Mouse (Mus musculus): ENCODE data around the gene Dab1. TPM values are rescaled to one million over a fixed set of nuclear protein-coding genes. Genes with fewer than 3 reads are reported as not detected.

Gene Dab1
- polyA plus RNA-seq, 1 experiment from 2014 or later = 22.8 TPM

DNA sequence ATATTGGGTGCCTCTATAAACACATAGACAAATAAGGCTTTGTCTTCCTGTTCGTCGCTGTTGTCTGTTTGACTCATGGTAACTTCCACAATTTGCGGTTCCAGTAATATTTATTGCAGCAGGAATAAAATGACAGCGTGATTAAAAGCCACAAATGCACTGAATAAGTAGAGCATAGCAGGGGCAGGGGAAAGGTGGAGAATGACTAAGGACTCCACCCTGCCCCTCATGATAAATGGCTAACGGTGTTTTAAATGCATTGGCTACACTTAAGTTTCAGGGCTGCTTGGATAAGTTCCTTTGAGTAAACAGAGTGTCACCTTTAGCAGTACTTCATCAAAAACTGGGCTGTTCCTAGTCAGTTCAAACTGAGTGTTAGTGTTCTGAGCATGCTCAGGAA, 1000.3 kb downstream of the Dab1 start:
- Histone ChIP-seq H3K4me2 (ENCODE audit: low read length) (no peak overlapping the region), H3K27me3 (ENCODE audit: insufficient read depth, low read length) (no peaks in the 10 kb centered on the region), H3K9ac (ENCODE audit: low read depth, low read length) (no peak overlapping the region), H3K9me3 (replicated peaks; ENCODE audit: low read length) (no peaks in the 10 kb centered on the region), H3K27ac (no peak overlapping the region), H3K4me1 (replicated peaks; ENCODE audit: insufficient read depth, low read length) (no peaks in the 10 kb centered on the region), H3K36me3 (ENCODE audit: insufficient read depth, low read length) (no peaks in the 10 kb centered on the region), H3K4me3 (replicated peaks; ENCODE audit: low read depth, low read length) (no peak overlapping the region)
- TF ChIP-seq CTCF (IDR thresholded peaks at IDR 0.05; ENCODE audit: low read depth) = no peak
- WGBS = 18% methylated on average over 5 of the region's 5 CpGs
- ATAC-seq (replicated peaks; ENCODE audit: low FRiP score, low read depth) = no peak
- DNase-seq (ENCODE audit: low spot score) = peak; percentile 55

DNA sequence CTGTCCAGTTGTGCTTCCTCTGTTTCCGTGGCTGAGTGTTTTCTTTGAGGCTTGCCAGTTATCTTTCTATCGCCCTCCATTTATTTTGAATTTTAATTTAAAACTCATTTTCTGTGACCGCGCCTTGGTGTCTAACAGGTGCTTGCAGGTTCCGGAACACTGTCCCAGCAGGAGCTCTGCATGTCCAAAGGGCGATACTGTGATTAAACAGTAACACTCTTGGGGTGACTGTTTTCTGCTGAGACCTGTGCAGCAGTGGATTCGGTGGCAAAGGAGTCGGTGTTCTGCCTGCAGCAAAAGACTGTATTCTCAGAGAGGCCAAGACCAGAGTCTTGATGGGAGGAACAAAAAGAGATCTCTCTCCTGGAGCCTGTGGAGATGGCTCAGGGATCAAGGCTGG, 1006.2 kb downstream of the Dab1 start:
- WGBS = 71% methylated on average over 8 of the region's 8 CpGs
- H3K36me3 ChIP-seq (ENCODE audit: insufficient read depth, low read length) = no peaks in the 10 kb centered on the region
- H3K27me3 ChIP-seq (ENCODE audit: insufficient read depth, low read length) = no peaks in the 10 kb centered on the region
- H3K9me3 ChIP-seq (replicated peaks; ENCODE audit: low read length) = no peaks in the 10 kb centered on the region
- H3K4me1 ChIP-seq (replicated peaks; ENCODE audit: insufficient read depth, low read length) = no peaks in the 10 kb centered on the region
- ATAC-seq (replicated peaks; ENCODE audit: low FRiP score, low read depth) = no peak; the same call in 1 of the 2 replicates
- H3K4me3 ChIP-seq (replicated peaks; ENCODE audit: low read depth, low read length) = no peak overlapping the region
- no peak overlapping the region for H3K27ac ChIP-seq
- DNase-seq (ENCODE audit: low spot score) = no peak
- no peak for TF ChIP-seq CTCF (IDR thresholded peaks at IDR 0.05; ENCODE audit: low read depth)
- H3K9ac ChIP-seq (ENCODE audit: low read depth, low read length) = no peak overlapping the region
- no peak overlapping the region for H3K4me2 ChIP-seq (ENCODE audit: low read length)

DNA sequence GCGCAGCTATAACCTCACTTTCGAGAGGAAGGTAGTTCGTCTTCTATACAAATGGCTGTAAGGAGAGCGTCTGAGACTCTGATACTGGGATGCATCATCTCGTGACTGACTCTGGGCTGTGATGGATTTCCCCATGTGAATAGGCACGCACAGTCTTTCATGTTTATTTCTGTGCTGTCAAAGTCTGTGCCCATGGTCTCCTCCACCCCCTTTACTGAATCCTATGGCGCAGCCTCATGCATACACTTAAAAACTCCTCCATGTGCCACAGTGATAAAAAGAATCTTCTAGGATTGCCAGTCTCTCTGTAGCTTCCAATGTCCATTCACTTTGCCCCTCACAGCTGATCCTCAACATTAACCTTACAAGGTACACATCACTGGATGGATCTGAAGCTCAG, 1009.5 kb downstream of the Dab1 start:
- H3K9ac ChIP-seq (ENCODE audit: low read depth, low read length) = no peak overlapping the region
- DNase-seq (ENCODE audit: low spot score) = no peak
- H3K27me3 ChIP-seq (ENCODE audit: insufficient read depth, low read length) = no peaks in the 10 kb centered on the region
- H3K4me2 ChIP-seq (ENCODE audit: low read length) = no peak overlapping the region
- H3K4me3 ChIP-seq (replicated peaks; ENCODE audit: low read depth, low read length) = no peak overlapping the region
- H3K36me3 ChIP-seq (ENCODE audit: insufficient read depth, low read length) = no peaks in the 10 kb centered on the region
- no peak for TF ChIP-seq CTCF (IDR thresholded peaks at IDR 0.05; ENCODE audit: low read depth)
- H3K27ac ChIP-seq = no peak overlapping the region
- H3K9me3 ChIP-seq (replicated peaks; ENCODE audit: low read length) = no peaks in the 10 kb centered on the region
- WGBS = 87% methylated on average over 7 of the region's 7 CpGs
- no peak for ATAC-seq (replicated peaks; ENCODE audit: low FRiP score, low read depth)
- no peaks in the 10 kb centered on the region for H3K4me1 ChIP-seq (replicated peaks; ENCODE audit: insufficient read depth, low read length)

DNA sequence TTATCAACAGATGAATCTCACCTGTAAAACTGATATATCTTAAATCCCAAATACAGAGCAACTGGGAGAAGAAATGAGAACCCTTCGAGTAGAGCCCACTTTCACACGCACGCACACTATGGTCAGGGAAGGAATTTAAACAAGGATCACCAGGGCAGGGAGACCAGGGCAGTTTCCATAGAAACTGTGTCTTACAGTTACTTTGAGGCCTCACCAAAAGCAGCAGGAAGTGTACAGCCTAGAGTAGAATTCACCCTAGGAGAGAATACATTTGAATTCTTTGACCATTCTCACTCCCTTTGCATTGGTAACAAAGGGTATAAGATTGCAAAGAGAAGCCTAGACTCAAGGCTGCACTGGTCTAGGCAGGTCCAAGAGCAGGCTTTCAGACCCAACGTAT, 1017.9 kb downstream of the Dab1 start:
- no peak overlapping the region for H3K4me2 ChIP-seq (ENCODE audit: low read length)
- H3K27ac ChIP-seq = no peak overlapping the region
- H3K9ac ChIP-seq (ENCODE audit: low read depth, low read length) = no peak overlapping the region
- H3K27me3 ChIP-seq (ENCODE audit: insufficient read depth, low read length) = no peaks in the 10 kb centered on the region
- H3K4me1 ChIP-seq (replicated peaks; ENCODE audit: insufficient read depth, low read length) = no peaks in the 10 kb centered on the region
- no peak for DNase-seq (ENCODE audit: low spot score)
- H3K36me3 ChIP-seq (ENCODE audit: insufficient read depth, low read length) = no peaks in the 10 kb centered on the region
- no peaks in the 10 kb centered on the region for H3K9me3 ChIP-seq (replicated peaks; ENCODE audit: low read length)
- 94% methylated on average over 4 of the region's 4 CpGs for WGBS
- no peak overlapping the region for H3K4me3 ChIP-seq (replicated peaks; ENCODE audit: low read depth, low read length)
- no peak for TF ChIP-seq CTCF (IDR thresholded peaks at IDR 0.05; ENCODE audit: low read depth)
- ATAC-seq (replicated peaks; ENCODE audit: low FRiP score, low read depth) = no peak

DNA sequence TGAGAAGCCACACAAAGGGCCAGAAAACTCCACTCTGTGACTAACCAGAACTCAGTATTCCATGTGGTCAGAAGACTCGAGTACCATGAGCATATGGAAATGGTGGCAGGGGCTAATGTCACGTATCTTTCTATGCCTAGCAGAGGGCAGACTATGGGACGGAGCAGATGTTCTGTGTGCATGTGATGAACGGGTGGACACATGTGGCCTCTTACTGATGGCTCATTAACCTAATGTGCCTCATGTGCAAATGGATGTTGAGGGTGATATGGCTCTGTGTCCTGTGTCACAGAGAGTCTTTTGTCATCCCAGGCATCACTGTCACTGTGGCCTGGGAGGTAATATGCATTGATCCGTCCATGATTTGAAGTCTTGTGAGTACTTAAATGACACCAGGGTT, 1021.5 kb downstream of the Dab1 start:
- no peak overlapping the region for H3K27ac ChIP-seq
- H3K27me3 ChIP-seq (ENCODE audit: insufficient read depth, low read length) = no peaks in the 10 kb centered on the region
- no peaks in the 10 kb centered on the region for H3K9me3 ChIP-seq (replicated peaks; ENCODE audit: low read length)
- no peaks in the 10 kb centered on the region for H3K36me3 ChIP-seq (ENCODE audit: insufficient read depth, low read length)
- DNase-seq (ENCODE audit: low spot score) (no peak), ATAC-seq (replicated peaks; ENCODE audit: low FRiP score, low read depth) (no peak)
- WGBS = 81% methylated on average over 5 of the region's 5 CpGs
- no peak overlapping the region for H3K4me3 ChIP-seq (replicated peaks; ENCODE audit: low read depth, low read length)
- no peak overlapping the region for H3K9ac ChIP-seq (ENCODE audit: low read depth, low read length)
- no peak overlapping the region for H3K4me2 ChIP-seq (ENCODE audit: low read length)
- no peak for TF ChIP-seq CTCF (IDR thresholded peaks at IDR 0.05; ENCODE audit: low read depth)
- no peaks in the 10 kb centered on the region for H3K4me1 ChIP-seq (replicated peaks; ENCODE audit: insufficient read depth, low read length)

DNA sequence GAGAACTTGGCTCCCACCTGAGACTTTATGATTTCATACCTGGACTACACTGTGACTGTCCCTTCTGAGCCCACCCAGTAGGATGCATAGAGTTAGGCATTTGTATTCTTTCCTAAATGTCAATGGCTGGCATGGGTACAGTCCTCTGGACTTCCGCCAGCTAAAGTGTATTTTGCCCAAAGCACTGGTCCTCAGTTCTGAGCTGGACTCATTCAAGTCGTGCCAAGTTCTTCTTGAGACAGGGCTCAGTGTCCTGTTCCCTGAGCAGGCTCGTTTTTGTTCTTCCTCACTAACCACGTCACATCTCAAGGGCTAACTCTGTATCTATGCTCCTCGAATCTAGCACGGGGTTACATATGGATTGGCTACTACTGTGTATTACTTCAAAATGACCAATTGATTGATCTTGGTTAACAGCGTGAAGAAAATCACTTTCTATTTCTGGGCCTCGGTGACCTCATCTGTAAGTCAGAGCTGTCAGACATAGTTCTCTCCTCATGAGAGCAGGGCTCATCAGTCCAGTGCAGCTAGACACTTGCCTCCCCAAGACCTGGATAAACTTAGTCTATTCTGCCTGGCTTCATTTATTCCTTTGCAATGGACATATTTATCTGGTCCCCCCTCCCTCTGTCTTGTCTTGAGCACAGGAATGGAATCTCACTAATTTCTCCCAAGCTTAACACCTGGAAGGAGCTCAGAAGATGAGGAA, 1023.8 kb downstream of the Dab1 start:
- Histone ChIP-seq H3K4me1 (replicated peaks; ENCODE audit: insufficient read depth, low read length) (no peaks in the 10 kb centered on the region), H3K4me2 (ENCODE audit: low read length) (no peak overlapping the region), H3K9me3 (replicated peaks; ENCODE audit: low read length) (no peaks in the 10 kb centered on the region), H3K27ac (no peak overlapping the region), H3K36me3 (ENCODE audit: insufficient read depth, low read length) (no peaks in the 10 kb centered on the region), H3K9ac (ENCODE audit: low read depth, low read length) (no peak overlapping the region), H3K4me3 (replicated peaks; ENCODE audit: low read depth, low read length) (no peak overlapping the region), H3K27me3 (ENCODE audit: insufficient read depth, low read length) (no peaks in the 10 kb centered on the region)
- ATAC-seq (replicated peaks; ENCODE audit: low FRiP score, low read depth) = no peak
- WGBS = 92% methylated on average over 8 of the region's 8 CpGs
- DNase-seq (ENCODE audit: low spot score) = no peak
- no peak for TF ChIP-seq CTCF (IDR thresholded peaks at IDR 0.05; ENCODE audit: low read depth)

Data from kidney, postnatal 0 days (tissue).